Mouse (Mus musculus) B cell, adult 67 days (primary cell): Measurements from ENCODE around the gene Tmem269. TPM values are rescaled to one million over a fixed set of nuclear protein-coding genes. Genes with fewer than 3 reads are reported as not detected.

Experiments used
- total RNA-seq, 2 experiments: library from RNA; stranded (reverse); gene quantifications; 4 replicates each; pipeline ENCODE4 v1.2.4; 2023

Tmem269 gene
- under 1 TPM in 1 of 2 experiments, not detected in 1; 0.52 TPM for total RNA-seq

DNA sequence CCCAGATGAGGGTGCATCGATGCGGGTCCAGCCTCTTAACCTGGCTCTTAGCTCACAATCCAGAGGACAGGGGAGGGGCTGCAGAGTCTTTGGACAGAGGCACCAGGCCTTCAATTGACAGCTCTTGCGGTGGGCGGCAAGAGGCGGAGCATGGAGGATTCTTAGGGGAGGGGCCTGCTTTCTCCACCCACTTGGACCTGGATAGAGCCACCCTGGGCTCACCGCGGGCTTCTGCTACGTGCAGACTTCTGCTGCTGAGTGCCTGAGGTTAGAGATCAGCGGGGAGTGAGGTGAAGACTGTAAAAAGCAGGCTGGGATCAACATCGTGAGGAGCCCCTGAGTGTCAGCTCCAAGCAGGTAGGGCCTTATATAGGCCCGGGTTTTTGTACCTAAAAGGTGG, at the start of gene Tmem269:
Gene Tmem269, minus strand, starts transcription at position 49 of the 400 bp plus-strand sequence.

DNA sequence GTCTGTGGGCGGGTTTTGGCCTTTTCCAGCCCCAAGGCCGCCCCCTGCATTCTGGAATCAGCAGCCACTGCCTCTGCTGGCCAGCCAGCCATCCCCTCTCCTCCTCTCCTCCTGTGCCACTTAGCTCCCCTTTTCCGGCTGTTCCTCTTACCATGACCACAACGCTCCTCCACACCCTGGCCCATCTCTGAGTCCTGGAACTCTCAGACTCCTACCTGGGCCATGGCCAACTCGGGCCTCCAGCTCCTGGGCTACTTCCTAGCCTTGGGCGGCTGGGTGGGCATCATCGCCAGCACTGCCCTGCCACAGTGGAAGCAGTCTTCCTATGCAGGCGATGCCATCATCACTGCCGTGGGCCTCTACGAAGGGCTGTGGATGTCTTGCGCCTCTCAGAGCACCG, 37.3 kb upstream of the Tmem269 start, which contains the start of gene Cldn19:
Gene Cldn19, plus strand, starts transcription at position 64 of the 400 bp plus-strand sequence.

DNA sequence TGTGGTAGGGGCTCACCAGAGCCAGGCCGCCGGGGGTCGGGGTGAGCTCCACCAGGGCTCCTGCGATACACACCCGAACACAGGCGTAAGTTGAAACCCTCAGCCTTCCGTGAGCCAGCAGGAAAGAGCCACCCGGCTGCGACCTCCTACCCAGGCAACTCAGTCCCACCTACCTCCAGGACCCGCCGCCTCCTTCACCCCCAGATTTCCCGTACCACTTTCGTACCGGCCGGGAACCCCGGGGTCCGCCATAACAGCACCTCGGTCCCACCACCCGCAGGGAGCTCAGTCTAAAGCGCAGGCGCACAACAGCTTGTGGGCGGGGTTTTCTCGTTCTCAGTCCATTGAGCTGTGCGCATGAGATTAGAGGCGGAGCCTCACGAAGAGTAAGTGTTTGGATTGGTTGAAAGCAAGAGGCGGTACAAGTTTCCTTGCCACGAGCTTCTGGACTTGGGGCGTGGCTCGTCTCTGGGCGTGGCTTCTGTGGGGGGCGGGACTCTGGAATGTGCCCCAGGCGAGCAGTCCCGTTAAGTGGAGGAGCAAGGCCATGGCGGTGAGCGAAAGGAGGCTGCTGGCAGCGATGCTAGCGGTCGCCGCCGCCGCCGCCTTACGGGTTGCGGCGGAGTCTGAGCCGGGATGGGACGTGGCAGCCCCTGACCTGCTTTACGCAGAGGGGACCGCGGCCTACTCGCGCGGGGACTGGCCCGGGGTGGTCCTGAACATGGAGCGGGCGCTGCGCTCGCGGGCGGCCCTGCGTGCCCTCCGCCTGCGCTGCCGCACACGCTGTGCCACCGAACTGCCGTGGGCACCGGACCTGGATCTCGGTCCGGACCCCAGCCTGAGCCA, 14.6 kb upstream of the Tmem269 start, which contains the start of the genes AU022252 and P3h1:
Gene AU022252, minus strand, starts transcription at position 303 of the 846 bp plus-strand sequence.
Gene P3h1, plus strand, starts transcription at position 506 of the 846 bp plus-strand sequence.

GRCm38 (mm10) chr4:119194909-119195581, 23.0 kb downstream of the Tmem269 start, which contains the start of gene Svbp:
Gene Svbp, plus strand, starts transcription at chr4:119195306.

DNA sequence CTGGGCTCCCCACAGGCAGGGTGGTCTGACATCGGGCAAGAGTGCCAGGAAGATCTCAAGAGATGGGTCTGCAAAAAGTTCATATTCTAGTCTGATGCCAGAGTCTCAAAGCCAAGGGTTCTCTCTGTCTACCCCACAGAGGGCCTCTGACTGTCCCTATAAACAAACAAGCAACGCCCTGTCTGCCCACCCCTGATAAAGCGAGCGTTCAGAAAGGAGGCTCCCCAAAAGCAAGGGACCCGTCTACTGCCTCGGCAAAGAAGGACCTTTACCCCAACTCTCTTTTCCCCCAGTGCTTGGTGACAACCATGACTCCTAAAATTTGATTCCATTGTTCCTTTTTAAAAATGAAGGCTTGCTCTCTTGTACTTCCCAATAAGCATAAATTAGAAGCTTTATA, 28.2 kb downstream of the Tmem269 start, which contains the start of gene Ermap:
Gene Ermap, minus strand, starts transcription at position 148 of the 400 bp plus-strand sequence.

GRCm38 (mm10) chr4:119173851-119174453, 44.1 kb downstream of the Tmem269 start, which contains the start of gene Zfp691:
Gene Zfp691, minus strand, starts transcription at chr4:119174195.

Other genes starting within 250 kb of the Tmem269 start
- 10 to 100 TPM; 47.8 to 50.0 TPM for gene Slc2a1, start 109.5 kb downstream of the Tmem269 start, total RNA-seq
- 1 to 10 TPM; 7.6 to 9.6 TPM for gene Zfp691, start 44.0 kb downstream of the Tmem269 start, total RNA-seq
- under 1 TPM; 0.26 to 0.47 TPM for gene Ermap, start 28.2 kb downstream of the Tmem269 start, total RNA-seq
- gene Svbp, start 22.9 kb downstream of the Tmem269 start, total RNA-seq = 10 to 100 TPM; 23.0 to 23.4 TPM
- 10 to 100 TPM; 10.3 to 21.8 TPM for gene AU022252, start 14.5 kb upstream of the Tmem269 start, total RNA-seq
- gene P3h1, start 14.7 kb upstream of the Tmem269 start, total RNA-seq = 1 to 10 TPM; 6.0 TPM
- gene Cldn19, start 37.2 kb upstream of the Tmem269 start, total RNA-seq = not detected
- 100 to 1,000 TPM; 400 to 420 TPM for gene Ybx1, start 76.4 kb upstream of the Tmem269 start, total RNA-seq
- 10 to 100 TPM; 29.5 to 37.9 TPM for gene Ppih, start 102.3 kb upstream of the Tmem269 start, total RNA-seq
- under 1 TPM in 1 of 2 experiments, not detected in 1; 0.30 TPM for gene Ccdc30, start 197.3 kb upstream of the Tmem269 start, total RNA-seq
- gene Ppcs, start 204.2 kb upstream of the Tmem269 start, total RNA-seq = 10 to 100 TPM; 12.9 to 16.5 TPM
- not detected for gene Zmynd12, start 204.6 kb upstream of the Tmem269 start, total RNA-seq